Mouse (Mus musculus) 3T3-L1 (cell line): ENCODE results near the gene Smco2.

Experiments used
- DNase-seq: peaks from one replicate; pipeline ENCODE4 v3.0.0-alpha.2; 2015; ENCODE audit warnings: low read depth, low spot score

The Smco2 gene

DNA sequence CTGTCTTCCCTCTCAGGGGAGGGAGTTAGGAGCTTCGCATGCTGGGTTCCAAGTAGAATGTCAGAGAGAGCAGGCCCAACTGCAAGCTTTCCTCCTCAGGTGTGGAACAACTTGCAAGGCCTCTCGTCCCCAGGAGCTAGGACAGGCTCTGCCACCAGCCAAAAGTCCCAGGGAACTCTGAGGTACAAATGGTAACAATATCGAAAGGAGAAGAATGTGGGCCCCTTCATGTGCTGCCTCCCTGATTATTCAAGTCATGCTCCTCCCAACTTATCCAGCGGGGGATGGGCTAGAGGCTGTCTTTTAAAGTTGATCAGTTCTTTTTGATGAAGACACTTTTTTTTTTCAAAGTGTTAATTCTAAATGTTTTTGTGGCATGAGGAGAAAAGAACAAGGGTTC is at the start of gene Smco2:
TSS of gene Smco2 (plus strand) at position 55 of the 400 bp plus-strand sequence.
- no peak for DNase-seq

- DNase-seq, result no peak
Measured at GRCm38 (mm10) chr6:146809991-146810390, 39.9 kb upstream of the Smco2 start.

GRCm38 (mm10) chr6:146813007-146813406 is 36.9 kb upstream of the Smco2 start:
- no peak for DNase-seq

DNA sequence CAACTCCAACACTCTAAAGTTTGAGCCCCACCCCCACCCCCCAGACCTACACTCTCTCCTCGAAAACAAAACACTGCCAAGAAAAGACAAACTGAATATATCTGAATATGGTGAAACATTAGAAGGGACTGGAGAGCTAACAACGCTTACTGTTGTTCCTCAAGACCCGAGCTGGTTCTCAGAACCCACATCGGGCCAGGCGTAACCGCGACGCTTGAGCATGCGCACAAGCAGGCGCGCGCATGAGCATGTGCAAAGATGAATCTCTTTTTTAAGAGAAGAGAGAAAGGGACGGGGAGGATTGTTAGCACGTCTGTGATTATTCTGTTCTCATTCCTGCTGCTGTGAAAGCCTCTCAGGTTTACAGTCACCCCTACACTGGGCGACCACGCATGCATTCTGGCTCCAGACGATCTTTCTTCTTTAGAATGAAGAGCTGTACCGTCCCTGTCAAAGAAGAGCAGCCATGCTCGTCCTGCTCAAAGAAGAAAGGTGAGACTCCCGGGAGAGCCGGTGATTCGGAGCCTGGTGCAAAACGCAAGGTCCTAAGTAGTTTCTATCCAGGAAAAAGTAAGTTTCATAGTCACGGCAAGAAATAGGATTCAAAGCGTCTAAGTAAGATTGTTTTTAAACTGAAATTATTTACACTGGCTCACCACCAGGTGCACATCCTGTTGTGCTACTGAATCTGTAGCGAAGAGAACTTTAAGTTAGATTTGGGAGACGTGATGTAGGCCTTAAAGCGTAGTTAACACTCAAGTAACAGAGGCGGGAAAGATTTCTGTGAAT is 29.5 kb upstream of the Smco2 start:
- DNase-seq, result no peak

DNA sequence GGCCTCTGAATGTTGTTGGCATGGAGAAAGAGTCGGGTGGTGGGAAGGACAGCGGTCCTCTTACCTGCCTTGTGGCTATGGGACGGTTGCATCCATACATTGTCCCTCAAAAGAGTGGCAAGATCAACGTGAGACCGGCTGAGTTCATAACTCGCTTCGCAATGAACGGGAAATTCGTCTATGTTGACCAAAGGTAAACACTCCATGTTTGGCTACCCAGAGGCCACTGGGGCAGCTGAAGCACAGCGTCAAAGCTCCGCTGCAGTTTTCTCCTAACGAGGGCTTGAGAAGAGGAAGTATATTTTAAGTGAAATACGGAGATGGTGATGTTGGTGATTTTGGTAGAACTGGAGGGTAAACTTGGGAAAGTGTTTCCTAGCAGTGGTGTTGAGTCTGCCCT is 27.9 kb upstream of the Smco2 start:
- no peak for DNase-seq

- DNase-seq, result peak; percentile 76
Measured at GRCm38 (mm10) chr6:146824727-146825486, 25.0 kb upstream of the Smco2 start.

DNA sequence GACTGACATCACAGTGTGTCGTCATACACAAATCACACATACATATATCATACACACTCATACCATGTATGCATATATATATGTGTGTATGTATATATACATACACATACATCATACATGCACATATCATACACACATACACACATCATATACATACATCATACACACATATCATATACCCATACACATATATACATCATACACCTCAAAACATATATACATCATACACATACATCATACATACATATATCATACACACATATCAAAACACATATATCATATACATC is 24.5 kb upstream of the Smco2 start:
- DNase-seq, result no peak

- no peak for DNase-seq
Measured at GRCm38 (mm10) chr6:146831320-146831719, 18.6 kb upstream of the Smco2 start.

DNA sequence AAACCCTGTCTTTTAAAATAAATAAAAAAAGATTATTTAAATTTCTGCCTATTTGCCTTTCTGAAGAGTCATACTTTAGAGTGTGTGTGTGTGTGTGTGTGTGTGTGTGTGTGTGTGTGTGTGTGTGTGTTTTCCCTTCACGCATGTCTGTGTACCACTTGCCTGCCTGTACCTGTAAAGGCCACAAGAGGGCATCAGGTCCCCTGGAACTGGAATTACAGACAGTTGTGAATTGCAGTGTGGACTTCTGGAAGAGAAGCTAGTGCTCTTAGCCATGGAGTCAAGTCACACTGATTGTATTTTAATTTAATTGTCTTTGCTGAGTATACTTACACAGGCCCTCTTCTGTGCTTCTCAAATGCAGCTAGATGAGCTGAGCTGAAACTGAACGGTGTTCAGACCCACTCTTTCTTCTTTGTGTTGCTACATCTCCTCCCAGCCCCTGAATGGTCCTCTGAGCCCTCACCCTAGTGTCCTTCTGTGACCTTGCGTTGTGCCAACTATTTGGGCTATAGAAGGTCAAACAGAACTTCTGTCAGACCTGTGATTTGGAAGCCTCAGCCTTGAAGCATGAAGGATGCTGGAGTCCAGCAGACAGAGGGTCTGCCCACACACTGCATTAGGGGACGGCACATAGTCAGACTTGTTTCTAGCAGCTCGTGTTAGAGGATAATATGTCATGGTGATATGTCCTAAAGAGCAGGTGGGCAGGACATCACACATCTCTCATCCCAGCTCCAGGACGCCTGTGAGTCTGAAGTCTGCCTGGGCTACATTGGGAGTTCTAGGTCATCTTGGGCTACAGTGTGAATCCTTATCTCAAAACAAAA is 16.2 kb upstream of the Smco2 start:
- peak; percentile 87 for DNase-seq

- no peak for DNase-seq
Measured at GRCm38 (mm10) chr6:146834342-146834741, 15.6 kb upstream of the Smco2 start.

GRCm38 (mm10) chr6:146835784-146836183 is 14.1 kb upstream of the Smco2 start:
- no peak for DNase-seq

GRCm38 (mm10) chr6:146837316-146837715 is 12.6 kb upstream of the Smco2 start:
- DNase-seq, result no peak

DNA sequence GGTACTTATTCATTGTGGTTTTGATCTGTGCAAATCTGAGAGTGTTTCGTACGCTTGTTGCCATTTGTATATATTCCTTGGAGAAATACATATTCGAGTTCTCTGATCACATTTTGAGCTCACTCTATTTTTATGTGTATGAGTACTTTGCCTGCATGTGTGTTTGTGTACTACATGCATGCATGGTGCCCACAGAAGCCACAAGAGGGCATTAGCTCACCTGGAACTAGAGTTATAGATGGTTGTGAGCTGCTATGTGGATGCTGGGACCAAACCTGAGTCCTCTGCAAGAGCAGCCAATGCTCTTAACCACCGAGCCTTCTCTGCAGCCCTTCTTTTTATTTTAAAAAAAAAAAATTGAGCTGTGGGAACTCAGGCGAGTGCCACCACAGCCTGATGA is 11.5 kb upstream of the Smco2 start:
- no peak for DNase-seq

GRCm38 (mm10) chr6:146838863-146839262 is 11.0 kb upstream of the Smco2 start:
- no peak for DNase-seq

GRCm38 (mm10) chr6:146844867-146845266 is 5.0 kb upstream of the Smco2 start:
- no peak for DNase-seq

DNA sequence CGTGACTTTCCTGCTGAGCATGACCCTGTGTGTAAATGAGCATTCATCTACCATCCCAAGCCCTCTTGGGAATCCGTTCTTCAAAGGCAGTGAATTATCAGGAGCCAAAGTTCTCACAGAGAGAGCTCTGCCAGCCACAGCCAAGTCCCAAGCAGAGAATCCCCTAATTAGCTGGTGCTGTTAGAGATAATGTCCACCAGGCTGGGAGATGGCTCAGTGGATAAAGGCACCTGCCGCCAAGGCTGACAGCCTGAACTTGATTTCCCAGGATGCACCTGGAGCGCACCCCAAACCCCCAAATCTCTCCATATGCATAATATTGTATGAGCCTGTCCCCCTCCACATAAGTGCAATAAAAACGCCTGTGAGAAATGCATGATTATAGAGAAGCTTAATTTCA is 4.6 kb upstream of the Smco2 start:
- no peak for DNase-seq

- peak; percentile 79 for DNase-seq
Measured at GRCm38 (mm10) chr6:146845961-146846750, 3.7 kb upstream of the Smco2 start.

DNA sequence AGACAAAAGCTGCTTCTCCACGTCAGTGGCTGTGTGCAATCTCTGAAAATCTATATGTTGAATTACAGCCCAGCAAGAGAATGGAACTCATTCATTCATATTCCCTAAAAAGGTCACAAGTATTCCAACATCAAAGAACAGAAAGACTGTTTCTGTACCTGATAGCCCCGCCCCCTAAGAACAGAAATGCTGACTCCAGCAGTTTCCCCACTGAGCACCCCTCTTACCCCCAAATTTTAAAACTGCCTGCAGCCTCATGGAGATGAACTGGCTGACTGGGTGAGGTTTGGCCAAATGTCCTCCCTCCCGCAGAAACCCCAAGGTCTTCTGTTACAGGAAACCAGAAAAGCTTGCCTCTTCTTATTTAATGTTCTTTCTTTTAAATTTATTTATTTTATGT is 2.5 kb upstream of the Smco2 start:
- no peak for DNase-seq

DNA sequence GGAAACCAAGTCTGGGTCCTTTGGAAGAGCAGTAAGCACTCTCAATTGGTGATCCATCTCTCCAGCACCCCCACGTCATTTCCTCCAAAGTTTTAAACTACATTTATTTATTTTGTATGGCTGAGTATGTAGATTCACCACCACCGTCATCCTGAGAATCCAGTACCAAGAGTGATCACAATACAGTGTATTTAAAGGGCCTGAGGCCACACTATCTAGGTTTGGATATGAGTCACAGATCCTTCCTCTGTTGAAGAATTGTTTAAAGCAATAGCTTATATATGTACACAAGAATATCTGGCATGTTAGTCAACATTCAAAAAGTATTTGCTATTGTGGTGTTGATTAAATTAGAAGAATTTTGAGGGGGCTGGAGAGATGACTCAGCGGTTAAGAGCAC is 1.6 kb upstream of the Smco2 start:
- peak; percentile 78 for DNase-seq

DNA sequence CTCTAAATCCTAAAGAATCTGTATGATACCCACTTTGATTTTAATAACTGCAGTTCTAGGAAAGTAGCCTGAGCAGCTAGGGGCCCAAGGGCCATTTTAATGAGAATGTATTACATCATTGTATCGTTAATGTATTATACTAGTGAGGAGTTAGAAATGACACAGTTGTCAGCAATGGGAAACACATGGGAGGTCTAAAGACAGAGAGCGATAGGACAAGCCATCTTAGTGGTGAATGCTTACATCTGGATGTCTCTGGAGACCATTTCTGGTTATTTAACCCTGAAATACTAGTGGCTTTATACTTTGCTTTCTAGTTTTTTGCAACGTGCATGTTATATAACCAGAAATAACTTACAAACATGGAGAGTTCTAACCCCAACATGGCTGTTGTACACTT is 2.0 kb downstream of the Smco2 start:
- no peak for DNase-seq

GRCm38 (mm10) chr6:146852739-146853138 is 2.8 kb downstream of the Smco2 start:
- no peak for DNase-seq

- no peak for DNase-seq
Measured at GRCm38 (mm10) chr6:146855185-146855584, 5.3 kb downstream of the Smco2 start.
